Mouse (Mus musculus): ENCODE data around the gene Snn.
"Not testable (repeated sequence)": the region's sequence is repeated elsewhere in the genome, so short reads cannot be mapped to it uniquely, and the experiment has no call there.

Gene Snn

DNA sequence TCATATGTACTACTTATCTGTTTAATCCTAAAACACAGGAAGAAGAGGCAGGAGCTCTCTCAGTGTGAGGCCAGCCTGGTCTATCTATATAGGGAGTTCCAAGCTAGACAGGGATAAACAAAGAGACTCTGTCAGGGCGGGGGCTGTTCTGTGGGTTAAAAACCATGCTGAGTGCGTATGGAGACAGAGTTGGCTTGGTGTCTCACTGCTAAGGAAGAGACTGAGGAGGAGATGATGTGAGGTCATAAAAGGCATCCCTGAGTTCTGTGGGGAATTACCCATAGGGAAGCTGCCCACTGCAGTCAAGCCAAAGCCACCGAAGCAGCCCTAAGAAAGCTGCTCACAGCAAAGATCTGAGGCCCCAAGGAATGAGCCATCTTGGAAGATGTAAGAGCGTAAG is at the start of gene Snn:
Snn (plus strand) TSS at position 301 of the 400 bp plus-strand sequence.
- DNase-seq = no peak

DNA sequence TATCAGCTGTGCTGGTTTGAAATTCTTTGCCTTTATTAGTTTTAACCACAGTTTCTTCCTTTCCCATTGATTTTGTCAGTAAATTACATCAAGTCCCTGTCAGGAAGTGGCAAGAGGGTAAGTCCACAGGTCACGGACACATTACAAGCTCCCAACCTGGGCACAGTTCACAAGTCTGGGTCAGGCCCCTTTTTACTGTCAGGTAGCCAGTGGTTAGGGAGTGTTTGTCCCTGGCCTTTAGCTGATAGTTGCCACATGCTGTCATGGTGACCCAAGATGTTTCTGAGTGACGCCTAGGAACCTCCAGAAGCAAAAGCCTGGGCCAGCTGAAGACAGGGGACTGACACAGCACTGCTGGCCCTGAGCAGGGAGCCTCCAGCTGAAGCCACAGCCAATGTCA is 49.5 kb upstream of the Snn start:
- DNase-seq = no peak

DNA sequence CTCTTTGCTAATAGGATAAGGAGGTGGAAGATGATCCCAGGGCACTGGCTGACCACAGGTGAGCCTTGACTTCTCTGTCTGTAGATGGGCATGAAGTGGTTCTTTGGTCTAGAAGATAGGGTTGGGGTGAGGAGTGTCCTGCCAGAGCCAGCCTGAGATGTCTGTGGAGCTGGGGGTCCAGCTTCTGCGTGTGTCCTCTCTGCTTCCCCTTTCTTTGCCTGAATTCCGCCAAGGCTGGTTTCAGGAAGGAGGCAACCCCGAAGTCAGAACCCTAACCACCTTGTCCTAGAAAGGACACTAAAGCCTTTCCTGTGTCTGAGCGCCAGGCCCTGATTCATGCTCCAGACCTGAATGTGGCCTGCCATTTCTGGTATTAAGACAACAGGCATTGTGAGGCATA is 48.8 kb upstream of the Snn start:
- DNase-seq = no peak

DNA sequence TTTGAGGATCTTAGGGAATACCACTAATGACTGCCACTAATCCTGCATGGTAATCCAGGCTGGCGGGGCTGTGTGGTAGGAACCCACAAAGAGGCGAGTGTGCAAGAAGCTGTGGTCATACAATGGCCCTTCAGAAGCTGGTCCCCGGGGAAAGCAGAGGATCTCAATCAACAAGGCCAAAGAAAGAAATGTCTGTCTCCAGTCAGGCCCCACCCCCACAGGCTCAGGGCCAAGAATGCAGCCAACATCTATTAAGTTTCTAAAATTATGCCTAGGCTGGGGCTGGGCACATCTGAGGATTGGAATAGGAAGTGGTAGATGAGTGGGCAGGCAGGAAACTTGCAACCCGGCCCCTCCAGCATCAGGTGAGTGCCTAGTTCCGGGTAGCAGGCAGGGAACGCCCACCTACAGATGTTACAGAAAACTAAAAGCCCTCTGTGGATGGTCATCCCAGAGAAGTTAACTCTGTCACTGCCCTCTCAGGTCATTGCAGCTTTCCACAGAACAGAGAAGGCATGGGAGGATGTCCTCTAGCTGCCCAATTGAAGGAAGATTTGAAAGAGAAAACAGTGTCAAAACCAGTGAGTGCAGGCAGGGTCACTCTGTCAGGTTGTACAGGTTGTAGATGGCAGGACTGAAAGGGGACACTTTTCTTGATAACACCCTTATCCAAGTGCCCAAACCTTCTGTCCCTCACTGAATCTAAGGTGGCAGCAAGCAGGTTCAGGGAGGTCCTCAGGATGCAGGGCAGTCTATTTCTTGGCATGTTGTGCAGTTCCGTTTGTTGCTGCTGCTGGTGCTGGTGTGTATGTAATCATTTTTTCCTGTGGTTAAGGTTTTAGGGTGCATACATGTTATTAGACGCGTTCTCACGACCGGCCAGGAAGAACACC is 47.9 kb upstream of the Snn start:
- DNase-seq = peak; percentile 55

DNA sequence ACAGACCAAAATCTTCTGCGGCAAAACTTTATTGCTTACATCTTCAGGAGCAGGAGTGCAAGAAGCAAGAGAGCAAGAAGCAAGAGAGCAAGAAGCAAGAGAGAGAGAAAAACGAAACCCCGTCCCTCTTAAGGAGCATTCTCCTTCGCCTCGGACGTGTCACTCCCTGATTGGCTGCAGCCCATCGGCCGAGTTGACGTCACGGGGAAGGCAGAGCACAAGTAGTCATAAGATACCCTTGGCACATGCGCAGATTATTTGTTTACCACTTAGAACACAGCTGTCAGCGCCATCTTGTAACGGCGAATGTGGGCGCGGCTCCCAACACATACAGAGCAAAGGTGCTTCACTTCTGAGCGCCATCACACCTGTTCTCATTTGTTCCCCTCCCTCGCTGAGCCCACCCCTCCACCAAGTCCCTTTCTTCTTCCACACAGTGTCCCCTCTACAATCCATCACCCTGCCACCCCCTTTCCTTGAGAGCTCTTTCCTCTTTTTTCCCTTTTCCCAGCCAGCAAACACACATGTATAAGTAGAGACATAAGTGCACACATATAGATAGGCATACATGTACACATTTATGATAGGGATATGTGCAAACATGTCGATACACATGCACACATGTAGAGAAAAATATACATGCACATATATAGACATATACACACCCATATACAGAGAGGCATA is 47.1 kb upstream of the Snn start:
- not testable (repeated sequence) for DNase-seq

DNA sequence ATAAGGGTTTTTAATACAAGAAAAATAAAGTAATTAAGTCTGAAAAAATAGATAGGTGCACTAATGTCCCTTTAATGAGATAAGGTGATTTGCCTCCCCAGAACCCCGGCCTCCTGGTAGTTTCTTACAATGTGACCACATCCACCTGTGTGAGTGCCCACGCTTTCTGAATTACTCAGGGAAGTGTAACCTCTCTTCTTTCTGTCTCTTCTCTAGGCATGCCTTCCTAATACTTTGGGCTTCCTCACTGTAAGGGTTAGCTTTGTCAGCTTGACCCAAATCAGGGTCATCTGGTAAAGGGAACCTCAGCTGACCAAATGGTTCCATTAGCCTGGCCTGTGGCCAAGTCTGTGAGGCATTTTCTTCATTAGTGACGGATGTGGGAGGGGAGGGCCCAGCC is 46.3 kb upstream of the Snn start:
- no peak for DNase-seq

DNA sequence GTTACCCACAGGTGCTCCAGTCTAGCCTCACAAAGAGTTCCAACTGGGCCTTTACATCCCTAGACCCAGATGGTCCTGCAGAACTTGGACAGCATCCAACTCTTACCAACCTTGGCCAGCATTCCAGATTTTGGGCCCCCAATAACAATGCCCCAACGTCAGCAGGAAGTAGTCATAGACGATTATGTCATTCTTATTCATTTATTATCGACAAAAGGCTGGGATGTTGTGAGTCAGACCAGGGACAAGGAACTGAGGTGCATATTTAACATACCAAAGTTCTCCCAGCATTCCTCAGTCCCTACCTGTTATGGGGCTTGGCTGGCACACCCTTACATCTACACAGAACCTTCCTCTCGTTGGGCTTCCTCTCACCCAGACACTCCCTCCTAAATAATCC is 44.4 kb upstream of the Snn start:
- no peak for DNase-seq

DNA sequence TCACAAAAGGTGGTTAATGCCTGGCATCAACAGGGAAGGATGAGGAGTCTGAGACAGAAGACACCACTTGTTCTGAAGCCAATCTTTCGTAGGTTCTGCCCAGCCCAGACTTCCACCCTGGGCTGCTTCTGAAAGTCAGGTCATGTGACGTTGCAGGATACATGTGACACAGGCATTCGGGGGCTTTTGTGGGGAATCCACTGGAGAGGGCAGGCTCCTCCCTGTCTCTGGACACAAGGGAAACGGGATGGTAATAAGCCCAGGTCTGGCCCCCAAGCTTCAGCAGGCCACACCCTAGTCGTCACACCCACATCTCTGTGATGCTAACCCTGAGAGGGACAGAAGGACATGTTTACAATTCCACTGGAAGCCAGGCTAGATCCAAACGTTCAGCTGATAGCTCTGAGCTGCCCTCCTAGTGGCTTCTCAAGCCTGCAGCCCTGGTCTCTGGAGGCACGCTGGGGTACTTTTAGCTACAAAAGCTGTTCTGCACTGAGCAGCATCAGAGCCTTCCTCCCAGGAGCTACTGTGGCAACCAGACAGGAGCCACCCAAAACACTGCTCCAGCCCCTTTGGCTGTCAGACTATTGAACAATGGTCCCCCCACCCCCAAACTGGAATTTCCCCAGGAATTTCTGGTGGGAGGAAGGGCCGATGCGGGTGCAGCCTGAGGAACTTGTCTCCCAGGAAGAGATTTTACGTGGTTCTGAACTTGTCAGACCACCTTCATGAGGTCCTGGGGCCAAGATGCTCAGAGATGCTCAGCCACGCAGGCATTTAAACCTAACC is 42.7 kb upstream of the Snn start:
- DNase-seq = no peak

DNA sequence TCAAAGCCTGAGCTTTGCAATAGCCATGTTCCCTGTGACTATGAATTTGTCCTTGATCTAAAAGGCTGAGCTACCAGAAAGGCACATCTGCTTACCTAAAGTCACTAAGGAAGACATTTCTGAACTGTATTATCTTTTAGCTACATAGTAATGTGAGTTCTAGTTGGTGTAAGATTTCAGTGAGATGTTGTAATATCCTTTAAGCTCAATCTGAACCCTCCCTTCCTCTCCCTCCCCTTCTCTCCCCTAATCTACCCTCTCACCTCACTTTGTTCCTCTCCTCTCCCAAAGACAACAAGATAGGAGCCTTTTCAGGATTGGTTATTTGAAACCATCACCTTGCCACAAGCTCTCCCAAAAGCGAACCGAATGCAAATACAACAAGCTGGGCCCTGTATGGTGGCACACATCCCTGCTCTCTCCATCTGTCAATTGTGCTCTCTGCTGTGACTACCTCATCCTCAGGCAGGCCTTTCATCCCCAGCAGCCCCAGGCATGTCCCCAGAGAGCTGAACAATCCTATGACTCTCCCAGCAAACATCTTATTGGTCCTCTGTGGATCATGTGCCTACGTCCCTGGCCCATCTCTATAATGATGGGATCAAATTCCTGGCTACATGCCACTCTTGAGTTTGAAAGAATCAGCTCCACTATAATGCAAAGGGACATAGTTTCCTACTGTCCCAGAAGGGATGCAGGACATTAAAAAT is 39.2 kb upstream of the Snn start:
- peak; percentile 25 for DNase-seq

DNA sequence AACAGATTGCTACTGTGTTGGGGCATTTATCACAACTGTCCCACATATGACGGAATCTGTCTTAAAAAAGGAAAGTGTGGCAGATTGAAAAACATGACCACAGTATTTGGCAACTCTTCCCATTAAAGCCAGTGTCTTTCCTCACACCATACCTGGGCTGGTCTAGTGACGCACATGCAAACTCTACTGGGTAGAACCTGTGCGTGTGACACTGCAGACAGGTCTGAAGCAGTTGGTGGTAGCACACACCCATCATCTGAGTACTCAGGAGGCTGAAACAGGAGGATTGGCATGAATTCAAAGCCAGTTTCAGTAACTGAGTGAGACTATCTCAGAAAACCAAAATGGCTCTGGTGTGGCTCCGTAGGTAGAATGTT is 38.6 kb upstream of the Snn start:
- no peak for DNase-seq

DNA sequence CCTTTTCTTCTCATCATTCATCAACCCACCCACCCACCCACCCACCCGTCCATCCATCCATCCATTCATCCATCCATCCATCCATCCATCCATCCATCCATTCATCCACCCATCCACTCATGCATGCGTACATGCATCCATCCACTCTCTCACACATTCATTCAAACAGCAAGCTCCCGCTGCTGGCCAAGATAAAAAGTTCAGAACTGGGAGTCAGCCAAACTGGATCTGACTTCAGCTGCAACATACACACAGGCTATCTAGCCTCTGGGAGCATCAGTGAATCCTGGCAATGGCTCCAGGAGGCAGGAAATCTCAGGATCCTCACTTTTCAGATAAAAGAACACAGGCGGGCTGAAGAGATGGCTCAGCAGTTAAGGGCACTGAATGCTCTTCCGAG is 37.1 kb upstream of the Snn start:
- DNase-seq = no peak

DNA sequence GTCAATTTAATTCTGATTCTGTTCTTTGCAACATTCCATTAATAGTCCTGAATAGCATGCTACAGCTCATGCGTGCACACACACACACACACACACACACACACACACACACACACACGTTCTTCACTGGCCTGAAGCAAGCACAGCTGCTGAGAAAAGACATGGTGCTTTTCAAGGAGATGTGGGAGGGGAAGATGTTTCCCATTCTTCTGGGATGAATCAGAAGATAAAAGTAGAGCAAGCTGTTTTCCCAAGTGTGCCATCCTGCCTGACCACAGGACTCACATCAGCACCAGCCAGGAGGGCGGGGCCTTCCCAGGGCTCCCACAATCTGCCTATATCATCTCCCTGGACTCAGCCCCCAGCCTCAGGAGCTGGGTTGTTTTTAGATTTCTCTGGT is 35.9 kb upstream of the Snn start:
- DNase-seq = no peak

DNA sequence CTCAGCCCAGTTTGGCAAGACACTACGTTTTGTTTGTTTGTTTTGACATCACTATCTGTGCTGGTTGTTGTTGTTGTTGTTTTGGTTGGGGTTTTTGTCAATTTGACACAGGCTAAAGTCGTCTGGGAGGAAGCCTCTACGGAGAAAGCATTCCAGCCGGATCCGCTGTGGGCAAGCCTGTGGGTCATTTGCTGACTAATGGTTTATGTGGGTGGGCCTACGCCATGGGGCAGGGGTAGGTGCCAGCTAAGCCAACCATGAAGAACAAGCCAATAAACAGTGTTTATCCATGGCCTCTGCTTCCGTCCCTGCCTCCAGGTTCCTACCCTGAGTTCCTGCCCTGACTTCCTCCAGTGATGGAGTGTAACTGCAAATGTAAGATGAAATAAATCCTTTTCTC is 32.5 kb upstream of the Snn start:
- no peak for DNase-seq

DNA sequence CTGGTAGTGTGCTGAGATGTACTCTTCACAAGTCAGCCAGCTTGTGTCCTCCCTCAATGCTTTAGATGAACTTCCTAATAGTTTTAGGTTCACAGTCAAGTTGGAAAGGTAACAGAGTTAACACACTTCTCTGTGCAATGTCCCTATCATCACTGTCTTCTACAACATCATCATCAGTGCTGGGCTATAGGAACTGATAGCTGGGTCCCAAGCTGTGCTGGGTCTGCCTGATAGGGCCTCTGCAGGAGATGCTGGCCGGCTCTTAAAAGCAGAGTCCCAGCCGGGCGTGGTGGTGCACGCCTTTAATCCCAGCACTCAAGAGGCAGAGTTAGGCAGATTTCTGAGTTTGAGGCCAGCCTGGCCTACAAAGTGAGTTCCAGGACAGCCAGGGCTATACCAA is 29.9 kb upstream of the Snn start:
- no peak for DNase-seq

DNA sequence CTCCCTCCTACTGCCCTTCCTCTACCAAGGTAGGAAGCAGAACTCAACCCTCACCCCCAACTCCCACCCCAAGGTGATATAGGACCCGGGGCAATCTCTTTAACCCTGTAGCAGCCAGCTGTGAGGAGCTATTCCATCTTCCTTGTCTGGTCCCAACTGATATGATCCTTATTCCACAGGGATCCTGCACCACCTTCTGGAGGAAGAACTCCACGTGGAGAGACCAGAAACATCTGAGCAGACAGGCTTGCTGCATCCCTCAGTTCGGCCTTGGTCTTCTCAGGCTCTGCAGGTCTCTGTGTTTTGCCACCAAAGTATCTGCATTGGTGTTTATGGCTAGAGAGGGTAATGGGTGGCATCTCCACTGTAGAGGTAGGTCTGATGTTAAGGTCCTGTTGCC is 29.4 kb upstream of the Snn start:
- DNase-seq = no peak

DNA sequence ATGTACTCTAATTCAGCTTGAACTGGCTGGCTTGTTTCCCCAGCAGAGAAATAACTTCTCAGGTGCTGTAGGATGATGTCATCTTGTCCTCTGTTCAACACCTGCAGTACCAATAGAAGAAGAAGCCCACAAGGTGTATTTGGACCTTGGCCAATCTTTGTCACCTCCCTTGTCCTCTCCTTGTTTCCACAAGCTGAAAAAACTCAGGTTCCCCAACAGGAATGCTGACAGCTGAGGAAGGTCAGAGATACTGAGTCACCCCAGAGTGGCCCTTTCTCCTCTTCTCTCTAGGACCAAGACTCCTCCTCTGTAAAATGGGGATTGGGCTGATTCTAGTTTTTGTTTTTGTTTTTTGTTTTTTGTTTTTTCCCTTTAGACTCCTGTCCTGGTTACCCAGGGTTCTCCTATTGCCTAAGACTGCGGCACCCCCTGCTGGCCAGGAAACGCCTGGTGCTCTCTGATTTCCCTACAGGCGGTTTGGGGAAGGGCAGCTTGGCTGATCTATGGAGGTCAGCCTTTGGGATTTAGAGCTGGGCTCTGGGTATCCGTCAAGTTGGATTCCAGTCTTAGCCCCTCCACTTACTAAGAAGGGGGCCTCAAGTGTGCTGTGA is 26.4 kb upstream of the Snn start:
- DNase-seq = peak; percentile 91

DNA sequence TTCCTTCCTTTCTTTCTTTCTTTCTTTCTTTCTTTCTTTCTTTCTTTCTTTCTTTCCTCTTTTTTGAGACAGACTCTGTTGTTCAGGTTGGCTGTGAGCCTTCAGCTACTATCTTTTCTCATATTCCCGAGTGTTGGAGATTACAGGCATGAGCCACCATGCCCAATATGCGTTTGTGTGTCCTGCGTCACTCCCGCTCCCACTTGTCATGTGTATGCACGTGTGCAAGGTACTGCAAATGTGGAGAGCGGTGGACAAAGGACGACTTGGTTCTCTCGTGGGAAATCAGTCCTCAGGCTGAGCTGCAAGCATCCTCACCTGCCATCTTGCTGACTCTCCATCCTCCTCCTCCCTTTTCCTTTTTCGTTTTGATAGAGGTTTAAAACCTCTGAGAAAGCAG is 25.5 kb upstream of the Snn start:
- DNase-seq = no peak

DNA sequence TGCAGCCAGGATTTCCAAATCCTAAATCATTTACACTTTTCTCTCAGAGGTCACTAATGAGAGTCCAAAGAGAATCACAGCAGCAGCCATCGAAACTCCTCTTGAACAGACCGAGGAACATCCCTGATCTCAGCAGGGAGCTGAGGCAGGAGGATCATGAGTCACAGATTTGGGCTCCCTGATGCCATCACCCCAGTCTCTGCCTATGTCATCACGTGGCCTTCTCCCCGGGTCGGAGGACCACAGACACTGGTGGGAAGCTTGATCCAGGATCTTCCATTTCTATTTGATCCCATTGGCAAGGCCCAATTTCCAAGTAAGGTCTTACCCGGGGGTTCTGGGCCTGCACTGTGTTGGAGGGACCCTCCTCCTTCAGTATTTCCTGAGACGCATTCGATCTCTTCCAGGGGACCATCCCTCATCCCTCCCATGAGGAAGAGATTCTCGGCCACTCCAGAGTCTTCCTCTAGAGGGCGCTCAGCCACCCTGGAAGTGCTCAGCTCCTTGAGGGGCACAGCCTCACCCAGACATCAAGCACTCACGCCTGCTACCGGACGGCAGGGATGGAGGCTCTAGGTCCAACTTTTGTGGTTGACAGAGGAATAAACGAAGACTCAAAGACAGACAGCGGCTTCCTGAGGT is 24.8 kb upstream of the Snn start:
- DNase-seq = peak; percentile 88

DNA sequence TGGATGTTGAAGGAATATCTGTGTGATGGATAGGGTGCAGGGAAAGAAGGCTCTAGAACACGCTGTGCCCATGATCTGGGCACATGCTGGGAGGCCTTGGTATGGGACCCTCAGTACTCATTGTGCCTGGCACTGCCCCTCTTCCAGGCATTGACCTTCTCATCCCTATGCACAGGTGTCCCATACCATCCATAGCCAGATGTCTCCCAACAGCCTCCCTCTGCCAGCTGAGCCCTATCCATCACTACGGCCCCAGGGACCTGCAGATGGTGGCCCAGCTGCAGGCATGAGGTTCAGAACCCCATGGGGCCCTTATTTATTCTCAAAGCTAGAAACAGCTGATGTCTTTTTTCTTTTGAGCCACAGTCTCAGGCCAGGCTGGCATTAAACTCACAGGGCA is 20.1 kb upstream of the Snn start:
- DNase-seq = no peak

DNA sequence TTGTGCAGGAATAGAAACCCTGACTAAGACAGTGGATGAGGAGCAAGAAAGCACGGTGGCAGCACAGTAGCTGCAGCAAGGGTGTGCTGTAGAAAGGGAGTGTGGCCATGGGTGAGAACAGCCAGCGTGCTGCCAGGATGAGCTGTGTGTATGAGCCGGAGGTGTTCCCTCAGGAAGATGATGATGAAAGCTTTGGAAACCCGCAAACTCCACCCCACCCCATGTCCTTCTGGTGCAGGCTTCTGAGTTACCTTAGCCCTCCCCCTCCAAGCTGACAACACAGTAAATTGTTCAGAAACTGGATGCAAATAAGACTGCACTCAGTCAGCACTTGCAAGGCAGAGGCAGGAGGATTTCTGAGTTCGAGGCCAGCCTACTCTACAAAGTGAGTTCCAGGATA is 17.5 kb upstream of the Snn start:
- DNase-seq = no peak

DNA sequence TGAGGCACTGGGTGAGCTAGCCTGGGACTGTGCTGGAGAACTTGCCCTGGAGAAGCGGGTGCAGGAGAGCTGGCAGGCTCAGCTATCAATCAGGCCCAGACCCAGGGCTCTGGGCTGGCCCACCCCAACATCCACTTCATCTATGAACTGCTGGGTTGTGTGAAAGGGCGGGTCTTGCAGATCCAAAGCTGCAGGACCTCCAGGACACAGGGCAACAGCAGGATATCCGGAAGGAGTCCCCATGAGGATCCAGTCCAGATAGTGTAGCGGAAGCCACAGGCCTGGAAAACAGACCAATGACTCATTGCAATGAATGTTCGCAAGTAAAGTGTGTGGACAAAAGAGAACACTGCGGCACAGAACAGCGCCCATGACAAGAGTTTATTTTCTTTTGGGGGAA is 14.3 kb upstream of the Snn start:
- no peak for DNase-seq

DNA sequence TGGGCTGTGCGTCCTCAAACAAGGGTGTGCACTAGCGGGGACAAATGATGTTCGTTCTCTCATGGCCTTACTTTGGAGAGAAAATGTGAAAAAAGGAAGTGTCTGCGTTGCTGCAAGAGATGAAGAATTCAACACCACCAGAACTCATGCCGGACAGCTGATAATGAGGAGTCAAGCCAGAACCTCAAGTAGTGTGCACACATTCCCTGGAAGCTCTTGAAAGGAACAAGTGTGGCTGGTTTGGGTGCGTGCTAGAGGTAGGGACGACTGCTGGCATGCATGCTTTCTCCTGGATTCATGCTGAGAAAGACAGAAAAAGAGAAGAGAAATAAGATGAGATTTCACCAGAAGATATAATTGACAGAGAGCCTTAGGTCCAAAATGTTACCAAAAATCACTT is 13.6 kb upstream of the Snn start:
- no peak for DNase-seq
